Mouse (Mus musculus): Measurements from ENCODE around the gene Lrfn2. TPM values are rescaled to one million over a fixed set of nuclear protein-coding genes. Genes with fewer than 3 reads are reported as not detected.

Lrfn2 gene
- total RNA-seq, 1 experiment from 2014 or later = 0.18 TPM

DNA sequence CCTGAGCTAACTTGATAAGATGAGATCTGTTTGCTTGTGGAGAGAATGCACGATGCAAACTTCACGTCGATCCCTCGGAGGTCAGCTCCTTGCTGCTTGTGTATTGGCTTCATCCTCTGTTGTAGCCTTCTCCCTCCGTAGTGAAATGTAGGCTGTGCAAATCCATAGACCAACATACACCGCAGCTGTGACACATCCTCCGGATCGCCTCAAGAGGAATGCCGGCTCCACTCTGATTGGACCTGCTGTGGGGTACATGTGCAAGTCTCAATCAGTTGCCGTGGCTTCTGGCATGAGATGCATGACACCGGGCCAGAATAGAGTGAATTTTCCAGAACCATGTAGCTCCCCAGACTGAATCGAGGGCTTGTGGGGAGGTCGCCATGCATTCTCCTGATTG, 36.1 kb downstream of the Lrfn2 start:
- no peak for DNase-seq

GRCm38 (mm10) chr17:48971296-48971695, 39.1 kb downstream of the Lrfn2 start:
- no peak for DNase-seq

DNA sequence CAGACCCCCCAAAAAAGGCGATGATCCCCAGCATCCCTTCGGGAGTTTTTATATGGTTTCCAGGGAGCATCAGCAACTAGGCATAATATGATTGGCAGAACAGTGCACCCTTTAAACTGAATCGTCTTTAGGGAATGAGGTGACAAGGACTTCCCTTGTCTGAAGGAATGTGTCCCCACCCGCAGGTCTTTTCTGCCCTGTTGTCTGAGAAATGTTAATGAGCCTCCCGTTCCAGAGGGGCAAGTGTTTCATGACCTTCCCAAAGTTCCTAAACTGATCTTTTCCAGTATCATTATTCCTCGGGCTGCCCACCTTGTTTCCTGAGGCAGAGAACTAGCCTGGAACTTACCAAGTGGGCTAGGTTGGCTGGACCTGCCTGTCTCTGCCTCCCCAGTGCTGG, 40.7 kb downstream of the Lrfn2 start:
- DNase-seq = no peak

GRCm38 (mm10) chr17:48973394-48973793, 41.2 kb downstream of the Lrfn2 start:
- DNase-seq = no peak

DNA sequence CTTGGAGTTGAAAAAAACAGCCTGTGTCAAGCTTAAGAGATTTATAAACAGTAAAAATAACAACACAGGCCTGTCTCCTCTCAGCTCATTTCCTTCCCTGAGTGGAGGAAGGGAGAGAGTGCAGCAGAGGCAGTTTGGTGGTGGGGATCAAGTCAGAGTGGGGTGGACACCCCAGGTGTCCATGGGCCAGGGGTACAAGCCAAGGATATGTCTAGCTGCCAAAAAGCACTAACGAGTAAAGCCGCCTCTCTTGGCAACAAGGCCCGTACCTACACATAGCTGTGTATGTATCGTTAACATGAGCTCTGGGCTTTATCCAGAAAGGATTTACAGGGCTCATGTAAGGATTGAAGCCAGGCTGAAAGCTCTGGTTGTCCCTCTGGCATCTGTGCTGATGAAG, 42.9 kb downstream of the Lrfn2 start:
- DNase-seq = no peak

- no peak for DNase-seq
Measured at GRCm38 (mm10) chr17:48976611-48977022, 44.4 kb downstream of the Lrfn2 start.

- no peak for DNase-seq
Measured at GRCm38 (mm10) chr17:48995256-48995993, 63.2 kb downstream of the Lrfn2 start.

GRCm38 (mm10) chr17:48999463-49000227, 67.5 kb downstream of the Lrfn2 start:
- DNase-seq = no peak

GRCm38 (mm10) chr17:49009384-49010073, 77.3 kb downstream of the Lrfn2 start:
- DNase-seq = no peak

DNA sequence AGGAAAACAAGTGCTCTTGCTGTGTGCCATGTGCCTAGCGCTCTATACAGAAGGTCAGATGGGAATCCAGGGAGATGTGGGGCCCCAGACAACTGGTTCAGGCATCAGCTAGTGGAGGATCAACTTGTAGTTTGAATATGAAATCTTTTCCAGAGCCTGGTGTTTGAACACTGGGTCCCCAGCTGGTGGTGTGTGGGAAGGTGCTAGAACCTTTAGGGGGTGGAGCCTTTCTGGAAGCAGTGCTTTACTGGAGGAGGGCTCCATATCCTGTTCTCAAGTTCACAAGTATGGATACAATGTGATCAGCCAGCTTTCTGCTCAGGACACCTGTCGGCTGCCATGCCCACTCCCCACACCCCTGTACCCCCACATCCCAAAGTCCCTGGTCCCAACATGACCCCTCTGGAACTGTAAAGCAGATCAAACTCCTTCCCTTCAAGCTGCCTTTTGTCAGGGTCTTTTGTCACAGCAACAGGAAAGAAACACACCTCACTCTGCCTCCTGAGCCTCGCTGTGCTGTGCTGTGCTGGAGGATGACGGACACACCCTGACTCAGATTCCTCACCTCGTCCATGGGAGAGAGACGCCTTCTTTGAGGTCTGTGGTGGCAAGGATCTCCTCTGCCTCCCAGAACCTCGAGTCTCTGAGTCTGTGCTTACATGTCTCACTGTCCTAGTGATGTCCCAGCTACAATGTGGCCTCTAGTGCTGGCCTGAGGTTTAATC, 81.9 kb downstream of the Lrfn2 start:
- no peak for DNase-seq

GRCm38 (mm10) chr17:49015368-49015767, 83.2 kb downstream of the Lrfn2 start:
- DNase-seq = no peak

DNA sequence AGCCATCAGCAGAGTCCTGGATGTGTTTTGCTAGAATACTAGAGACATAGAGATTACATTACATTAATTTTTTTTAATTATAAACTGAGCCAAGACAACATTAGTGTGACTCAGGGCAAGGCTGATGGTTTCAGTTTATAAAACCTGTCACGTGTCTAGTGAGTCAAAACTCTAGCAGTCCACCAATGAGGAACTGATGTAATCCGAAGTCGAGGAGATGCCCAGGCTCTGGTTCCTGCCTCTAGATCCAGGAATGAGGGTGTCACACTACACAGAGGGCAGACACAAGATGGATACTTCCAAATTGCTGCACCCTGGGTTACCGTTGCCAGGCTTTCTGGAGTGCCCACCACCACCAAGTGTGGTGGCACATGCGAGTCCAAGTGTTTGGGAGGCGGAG, 84.0 kb downstream of the Lrfn2 start:
- DNase-seq = no peak

DNA sequence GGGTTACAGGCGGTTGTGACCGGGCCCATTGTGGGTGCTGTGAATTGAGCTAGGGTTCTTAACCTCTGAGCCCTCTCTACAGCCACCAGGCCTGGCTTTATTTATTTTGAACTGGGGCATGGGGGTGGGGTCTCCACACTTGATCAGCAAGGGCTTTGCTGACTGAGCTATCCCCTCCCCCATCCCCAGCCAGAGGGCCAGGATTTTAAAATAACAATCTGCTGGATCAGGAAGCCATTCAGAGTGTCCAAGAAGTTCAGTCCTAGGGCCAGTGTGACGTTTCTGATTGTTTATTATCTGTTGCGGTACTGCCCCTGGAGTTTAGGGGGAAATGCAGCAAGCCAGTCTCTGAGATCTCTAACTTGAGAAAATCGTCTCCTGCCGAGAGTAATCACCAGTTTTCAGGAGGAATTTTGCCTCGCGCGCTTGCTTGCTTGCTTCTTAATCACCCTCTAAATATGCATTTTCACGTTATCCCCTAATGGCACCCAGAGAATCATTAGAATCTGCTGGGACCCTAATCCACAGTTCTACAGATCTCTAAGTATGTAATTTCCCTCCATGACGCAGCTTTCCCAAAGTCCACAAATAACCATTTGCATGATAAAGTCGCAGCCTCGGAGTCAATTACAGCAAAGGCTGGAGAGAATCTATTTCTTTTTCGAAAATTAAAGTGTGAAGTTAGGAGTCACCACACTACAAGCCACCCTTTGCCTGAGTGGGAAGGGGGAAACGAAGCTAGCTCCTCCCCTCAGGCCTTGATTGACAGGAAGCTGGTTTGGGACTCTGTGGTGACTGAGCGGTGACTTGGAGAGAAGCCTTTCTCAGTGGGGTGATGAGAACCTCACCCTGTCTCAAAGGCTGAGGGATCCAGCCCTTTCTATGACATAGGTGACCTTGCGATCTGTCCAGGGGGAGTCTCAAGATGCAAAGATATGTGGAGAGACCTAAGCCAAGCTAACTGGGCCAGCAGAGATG, 85.5 kb downstream of the Lrfn2 start:
- no peak for DNase-seq

DNA sequence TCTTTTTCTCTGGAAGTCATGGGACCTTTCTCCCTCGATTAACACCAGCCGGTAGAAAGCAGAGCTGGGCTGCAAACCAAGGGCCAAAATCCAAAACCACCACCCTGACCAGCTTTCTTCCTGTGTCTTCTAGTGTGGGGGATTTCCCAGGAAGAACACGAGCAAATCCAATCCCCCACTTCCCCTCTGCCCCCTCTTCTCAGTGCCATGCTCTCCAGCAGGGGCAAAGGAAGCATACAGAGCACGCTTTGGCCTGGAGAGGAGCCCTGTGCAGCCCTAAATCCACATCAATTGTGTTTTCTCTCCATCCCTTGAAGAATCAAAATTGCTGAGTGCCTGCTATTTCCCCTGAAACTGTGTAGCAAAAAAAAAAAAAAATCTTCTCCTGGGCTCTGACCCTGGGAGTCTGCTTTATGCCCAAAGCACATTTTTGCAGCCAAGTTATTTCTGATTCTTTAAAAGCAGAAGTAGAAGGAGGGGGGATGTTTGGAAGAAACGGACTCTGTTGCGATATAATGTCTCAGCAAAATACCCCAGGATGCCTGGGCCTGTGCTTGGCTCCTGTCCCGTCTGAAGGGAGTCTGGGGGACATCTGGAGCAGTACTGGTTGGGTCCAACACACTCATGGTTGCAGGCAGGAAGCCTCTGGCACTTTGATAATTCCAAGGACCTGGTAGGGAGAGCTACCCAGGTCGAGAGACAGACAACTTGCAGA, 86.8 kb downstream of the Lrfn2 start:
- DNase-seq = no peak

- peak; percentile 24 for DNase-seq
Measured at GRCm38 (mm10) chr17:49029556-49030268, 97.5 kb downstream of the Lrfn2 start.

- DNase-seq = no peak
Measured at GRCm38 (mm10) chr17:49030269-49030615, 98.1 kb downstream of the Lrfn2 start.

DNA sequence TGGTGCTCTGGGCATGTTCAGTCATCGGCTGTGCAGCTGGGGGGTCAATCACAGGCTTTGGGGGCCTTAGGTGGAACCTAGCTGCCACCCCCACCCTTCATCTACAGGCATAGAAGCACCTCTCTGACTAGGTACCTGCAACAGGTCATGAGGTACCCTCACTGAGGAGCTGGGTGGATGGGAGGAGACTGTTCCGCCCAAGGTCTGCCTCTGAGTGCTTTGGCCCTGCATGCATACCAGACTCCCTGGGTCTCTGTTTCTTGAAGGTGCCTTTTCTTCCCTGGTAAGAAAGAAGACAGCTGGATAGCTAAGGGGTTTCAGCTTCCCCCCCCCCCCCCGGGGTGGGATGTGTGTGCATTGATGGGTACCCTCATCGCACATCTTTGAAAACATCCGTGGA, 98.7 kb downstream of the Lrfn2 start:
- DNase-seq = no peak

DNA sequence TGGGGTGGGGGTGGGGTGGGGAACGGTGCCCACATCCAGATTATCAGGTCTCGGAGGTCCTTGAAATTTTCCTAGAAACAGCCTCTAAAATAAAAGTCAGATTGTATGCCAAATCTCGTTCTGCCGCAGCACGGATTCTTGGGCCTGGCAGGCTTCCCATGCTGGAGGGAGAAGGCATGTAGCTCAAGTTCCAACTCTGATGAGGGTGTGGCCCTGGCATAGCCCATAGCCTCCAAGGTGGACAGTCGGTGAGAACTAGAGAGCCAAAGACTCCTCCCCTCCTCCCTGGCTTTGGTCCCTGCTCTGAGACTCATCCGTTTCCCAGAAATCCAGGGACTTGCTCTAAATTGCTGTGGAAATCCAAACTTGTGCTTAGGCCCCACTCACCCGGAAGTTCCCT, 99.6 kb downstream of the Lrfn2 start:
- DNase-seq = peak; percentile 37

- DNase-seq = no peak
Measured at GRCm38 (mm10) chr17:49033276-49033675, 101.1 kb downstream of the Lrfn2 start.

- no peak for DNase-seq
Measured at GRCm38 (mm10) chr17:49033686-49034250, 101.6 kb downstream of the Lrfn2 start.
